Mouse (Mus musculus): ENCODE data around the gene Nmur2.

DNA sequence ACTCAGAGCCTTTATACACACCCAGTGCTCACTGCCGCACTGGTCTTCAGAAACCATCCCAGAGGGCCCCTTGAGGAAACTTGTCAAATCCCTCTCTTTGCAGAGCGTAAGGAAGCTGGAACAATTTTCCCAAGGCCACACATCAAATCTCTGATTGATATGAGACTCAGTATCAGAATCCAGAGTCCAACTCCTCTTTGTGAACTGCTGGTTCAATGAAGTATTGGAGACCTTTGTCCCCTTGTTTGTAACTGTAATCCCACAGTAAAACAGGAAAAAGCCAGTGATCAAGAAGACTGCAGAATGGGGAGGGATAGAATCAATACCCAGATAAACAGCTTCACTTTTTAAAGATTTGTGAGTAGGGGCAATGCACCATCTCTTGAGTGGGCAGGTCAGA lies 28.8 kb upstream of the Nmur2 start:
- TF ChIP-seq CTCF (IDR thresholded peaks at IDR 0.05; ENCODE audit: extremely low read depth, insufficient read depth, low read length) = no peak
- no peak for TF ChIP-seq POLR2A (IDR thresholded peaks at IDR 0.05; ENCODE audit: extremely low read depth, insufficient read depth, low read length)
